Mouse (Mus musculus) gastrocnemius, postnatal 36 days (tissue): Measurements from ENCODE around the gene Slc1a2. TPM values are rescaled to one million over a fixed set of nuclear protein-coding genes. Genes with fewer than 3 reads are reported as not detected.
A peak's percentile ranks its signal among the peaks of the same experiment; 100 is the strongest.

ENCODE experiments used
- DNase-seq, 2 experiments: peaks; one replicate each; pipeline ENCODE4 v3.0.0; 2022
- intact Hi-C: fragments of 180-260 bp; cut with DNase I; formaldehyde crosslinking; loops from one replicate; pipeline ENCODE4 v1.15.1; 2025
- total RNA-seq, 2 experiments: library from RNA; stranded (reverse); gene quantifications; 2 replicates each; pipeline ENCODE4 v1.2.3; 2021

Slc1a2 gene
- total RNA-seq, 2 experiments from 2014 or later, result 0.20 to 0.69 TPM

- no peak for DNase-seq
- intact Hi-C loops, result no loop called here
Observed at GRCm38 (mm10) chr2:102711511-102711910, 53.1 kb downstream of the Slc1a2 start.

GRCm38 (mm10) chr2:102712049-102712448, 53.6 kb downstream of the Slc1a2 start:
- DNase-seq, result no peak
- intact Hi-C loops, result no loop called here

DNA sequence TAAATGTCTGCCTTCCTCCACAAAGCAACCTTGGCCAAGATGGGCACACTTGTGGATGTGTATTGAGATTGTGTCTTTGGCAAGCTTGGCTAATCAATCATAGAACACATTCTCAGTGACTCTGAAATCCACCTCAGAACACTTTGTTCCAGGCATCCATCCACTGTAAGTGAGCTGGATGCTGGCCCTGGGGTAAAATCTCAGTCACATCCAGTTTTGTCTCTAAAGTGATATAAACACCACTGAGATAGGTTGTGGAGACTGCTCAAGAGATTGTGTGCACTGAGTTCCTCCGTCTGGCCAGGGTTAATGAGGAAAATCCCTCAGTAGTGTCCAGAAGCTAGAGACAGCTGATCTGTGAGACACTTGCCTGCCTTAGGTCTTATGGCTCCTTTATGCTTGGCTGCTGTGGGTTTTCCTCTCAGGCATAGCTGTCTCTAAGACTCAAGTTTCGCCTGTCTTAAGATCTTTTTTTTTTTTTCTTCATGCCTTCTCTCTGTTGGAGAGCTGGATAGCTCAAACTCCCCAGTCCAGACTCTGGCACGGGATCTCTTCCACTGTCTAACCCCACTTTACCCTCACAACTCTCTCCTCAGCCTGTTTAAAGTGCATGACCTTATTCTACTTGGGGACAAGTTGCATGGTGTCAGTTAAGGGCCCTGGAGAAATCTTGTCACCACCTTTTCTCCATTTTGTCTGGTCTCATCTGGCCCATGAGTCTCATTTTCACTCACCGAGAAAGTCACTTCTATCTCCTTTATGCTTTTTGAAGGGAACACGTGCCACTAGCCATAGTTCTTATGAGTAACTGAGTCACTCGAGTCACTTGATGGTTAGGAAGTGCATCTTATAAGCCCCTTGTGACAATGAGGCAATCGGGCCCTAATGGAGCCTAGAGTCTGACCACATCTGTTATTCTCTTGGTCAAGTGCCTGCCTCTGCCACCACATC, 54.5 kb downstream of the Slc1a2 start:
- no peak for DNase-seq
- intact Hi-C loops, result no loop called here

GRCm38 (mm10) chr2:102714320-102714719, 55.9 kb downstream of the Slc1a2 start:
- no peak for DNase-seq
- intact Hi-C loops, result no loop called here

GRCm38 (mm10) chr2:102715754-102716153, 57.3 kb downstream of the Slc1a2 start:
- intact Hi-C loops, result no loop called here
- no peak for DNase-seq

- no peak for DNase-seq
- intact Hi-C loops, result no loop called here
Observed at GRCm38 (mm10) chr2:102721859-102722258, 63.4 kb downstream of the Slc1a2 start.

DNA sequence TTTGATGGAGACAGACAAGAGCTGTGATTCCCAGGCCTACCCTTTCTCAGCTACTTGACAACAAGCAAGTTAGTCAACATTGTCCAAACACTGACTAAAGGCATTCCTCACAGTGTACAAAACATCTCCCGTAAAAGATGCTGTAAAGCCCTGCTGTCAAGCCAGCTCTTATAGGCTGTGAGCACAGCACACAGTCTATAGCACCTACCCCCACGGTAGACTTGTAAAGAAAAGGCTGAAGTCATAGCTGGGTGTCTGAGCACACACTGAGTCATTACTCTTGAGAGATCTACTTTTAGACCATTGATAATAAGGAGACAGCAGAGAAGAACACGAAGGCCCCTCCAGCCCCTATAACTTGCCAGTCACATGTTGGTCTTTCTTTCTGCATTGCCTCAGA, 66.6 kb downstream of the Slc1a2 start:
- DNase-seq, result no peak
- intact Hi-C loops, result no loop called here

GRCm38 (mm10) chr2:102730386-102730785, 71.9 kb downstream of the Slc1a2 start:
- DNase-seq, result no peak
- intact Hi-C loops, result no loop called here

GRCm38 (mm10) chr2:102730788-102731187, 72.3 kb downstream of the Slc1a2 start:
- DNase-seq, result no peak
- intact Hi-C loops, result no loop called here

DNA sequence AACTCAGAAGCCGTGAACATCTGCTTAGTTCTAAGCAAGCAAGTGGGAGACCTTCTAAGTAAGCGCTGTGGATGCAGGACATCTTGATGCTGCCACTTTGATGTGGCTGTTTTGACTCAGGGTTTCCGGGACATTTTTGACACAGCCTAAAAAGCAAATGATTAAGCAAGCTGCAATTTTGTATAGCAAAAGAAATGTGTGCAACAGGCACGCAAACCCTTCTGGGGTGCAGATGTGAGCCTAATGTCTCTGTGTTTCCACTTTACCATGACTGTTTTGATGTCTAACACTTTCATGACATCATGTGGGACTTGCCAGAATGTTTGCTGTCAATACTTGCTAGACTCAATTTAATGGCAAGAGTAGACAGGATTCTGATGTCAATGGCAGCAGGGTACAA, 74.7 kb downstream of the Slc1a2 start:
- intact Hi-C loops, result no loop called here

GRCm38 (mm10) chr2:102734055-102734454, 75.6 kb downstream of the Slc1a2 start:
- DNase-seq, result no peak
- intact Hi-C loops, result no loop called here

More for the DNA sequence above, 74.7 kb downstream of the Slc1a2 start:
- no peak for DNase-seq

- DNase-seq, result no peak
- intact Hi-C loops, result no loop called here
Observed at GRCm38 (mm10) chr2:102735031-102735430, 76.6 kb downstream of the Slc1a2 start.

DNA sequence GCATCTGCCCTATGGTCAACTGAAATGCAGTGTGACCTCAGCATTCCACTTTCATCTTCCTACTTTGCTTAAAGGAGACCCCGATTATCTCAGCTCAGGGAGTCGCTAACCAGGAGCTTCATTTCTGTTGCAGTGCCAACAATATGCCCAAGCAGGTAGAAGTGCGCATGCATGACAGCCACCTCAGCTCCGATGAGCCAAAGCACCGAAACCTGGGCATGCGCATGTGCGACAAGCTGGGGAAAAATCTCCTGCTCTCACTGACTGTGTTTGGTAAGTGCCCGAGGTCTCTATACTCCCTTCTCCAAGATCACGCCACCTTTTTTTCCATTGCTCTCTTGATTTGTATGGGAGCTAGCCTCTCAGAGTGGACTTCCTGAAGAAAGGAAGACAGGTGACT, 77.4 kb downstream of the Slc1a2 start:
- intact Hi-C loops, result no loop called here
- no peak for DNase-seq

GRCm38 (mm10) chr2:102736490-102736889, 78.0 kb downstream of the Slc1a2 start:
- no peak for DNase-seq
- intact Hi-C loops, result no loop called here

GRCm38 (mm10) chr2:102738852-102739251, 80.4 kb downstream of the Slc1a2 start:
- intact Hi-C loops, result no loop called here
- no peak for DNase-seq

- intact Hi-C loops, result loop anchor here (5.0 kb wide), 1 partner anchor 275 kb away; no protein-coding TSS in a partner anchor
- DNase-seq, result no peak
Observed at GRCm38 (mm10) chr2:102742685-102743084, 84.2 kb downstream of the Slc1a2 start.

DNA sequence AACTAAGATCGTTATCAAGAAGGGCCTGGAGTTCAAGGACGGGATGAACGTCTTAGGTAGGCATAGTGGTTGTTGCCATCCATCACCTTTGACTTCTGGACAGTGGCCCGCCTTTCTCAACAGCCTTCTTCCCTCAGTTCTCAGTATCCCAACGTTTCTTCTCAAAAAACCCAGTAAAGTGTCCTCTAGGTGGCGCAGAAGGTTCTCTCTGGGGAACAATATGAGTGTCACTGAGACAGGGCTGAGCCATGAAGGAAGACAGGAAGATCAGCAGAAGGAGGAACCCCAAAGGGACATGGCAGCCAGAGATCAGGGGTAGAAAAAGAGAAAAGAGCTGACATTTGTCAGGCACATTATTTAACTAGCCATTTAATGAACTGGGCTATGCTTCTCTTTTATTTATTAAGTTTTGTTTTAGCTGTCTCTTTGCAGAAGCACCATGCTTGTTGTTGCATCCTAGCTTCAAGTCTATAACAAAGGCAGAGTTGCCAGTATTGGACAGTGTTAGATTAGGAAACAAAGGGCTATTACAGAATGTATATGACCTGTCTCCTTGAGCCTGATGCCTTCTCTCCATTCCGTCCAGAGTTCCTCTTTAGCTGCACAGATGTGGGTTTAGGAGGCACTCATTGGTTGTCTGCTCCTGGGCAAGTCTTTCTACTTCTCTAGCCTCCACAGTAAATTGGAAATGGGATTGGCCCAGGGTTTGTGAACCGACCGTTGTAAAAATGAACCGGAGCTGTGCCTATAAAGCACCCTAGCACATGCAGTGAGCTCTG, 85.6 kb downstream of the Slc1a2 start:
- intact Hi-C loops, result loop anchor here (5.0 kb wide), 1 partner anchor 273 kb away; no protein-coding TSS in a partner anchor
- peak in 1 of 2 experiments; percentile 32 for DNase-seq

- DNase-seq, result no peak
- intact Hi-C loops, result no loop called here
Observed at GRCm38 (mm10) chr2:102745259-102745906, 86.9 kb downstream of the Slc1a2 start.

GRCm38 (mm10) chr2:102747758-102748157, 89.3 kb downstream of the Slc1a2 start:
- intact Hi-C loops, result no loop called here

GRCm38 (mm10) chr2:102749926-102750325, 91.5 kb downstream of the Slc1a2 start:
- no peak for DNase-seq
- intact Hi-C loops, result no loop called here

More at GRCm38 (mm10) chr2:102747758-102748157, 89.3 kb downstream of the Slc1a2 start:
- no peak for DNase-seq

DNA sequence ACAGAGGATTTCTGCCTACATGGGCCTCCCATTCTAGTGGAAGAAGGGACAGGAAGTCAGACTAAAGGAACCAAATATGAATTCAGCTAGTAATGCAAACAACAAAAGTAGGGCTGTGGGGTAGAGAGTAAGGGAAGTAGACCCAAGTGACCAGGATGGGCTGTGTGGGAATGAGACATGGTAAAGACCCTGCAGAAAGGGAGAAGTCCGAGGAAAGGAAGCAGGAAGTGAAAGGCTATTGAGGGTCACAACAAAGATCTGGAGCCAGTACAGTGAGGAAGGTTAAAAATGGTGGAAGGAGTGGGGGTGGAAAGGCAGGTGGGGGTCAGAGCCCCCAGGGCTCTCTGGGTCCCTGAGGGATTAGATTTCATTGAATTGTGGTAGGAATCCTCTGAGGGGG, 93.4 kb downstream of the Slc1a2 start:
- intact Hi-C loops, result no loop called here
- no peak for DNase-seq
